Mouse (Mus musculus): ENCODE results near the gene Proser1. TPM values are rescaled to one million over a fixed set of nuclear protein-coding genes. Genes with fewer than 3 reads are reported as not detected.

Gene Proser1
- total RNA-seq, 2 experiments from 2014 or later = 19.1 to 23.7 TPM

DNA sequence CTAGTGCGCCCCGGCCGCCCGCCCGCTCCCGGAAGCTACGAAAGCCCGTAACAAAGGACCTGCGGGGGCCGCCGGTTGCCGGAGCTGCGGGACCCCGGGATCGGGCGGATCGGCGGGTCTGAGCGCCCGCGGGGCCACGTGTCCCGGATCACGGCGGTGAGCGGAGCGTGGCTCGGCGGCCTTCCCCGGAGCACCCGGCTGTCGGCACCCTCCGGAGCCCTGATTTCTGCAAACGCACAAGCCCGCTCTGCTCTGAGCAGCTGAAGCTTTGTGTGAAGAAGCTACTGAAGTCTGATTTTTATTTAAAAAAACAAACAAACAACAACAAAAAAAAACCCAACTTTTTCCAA is 274 bp downstream of the Proser1 start:
- DNase-seq (ENCODE audit: low spot score in 2 of 2) = no peak
- intact Hi-C loops (cut with DNase I) = no loop called here

DNA sequence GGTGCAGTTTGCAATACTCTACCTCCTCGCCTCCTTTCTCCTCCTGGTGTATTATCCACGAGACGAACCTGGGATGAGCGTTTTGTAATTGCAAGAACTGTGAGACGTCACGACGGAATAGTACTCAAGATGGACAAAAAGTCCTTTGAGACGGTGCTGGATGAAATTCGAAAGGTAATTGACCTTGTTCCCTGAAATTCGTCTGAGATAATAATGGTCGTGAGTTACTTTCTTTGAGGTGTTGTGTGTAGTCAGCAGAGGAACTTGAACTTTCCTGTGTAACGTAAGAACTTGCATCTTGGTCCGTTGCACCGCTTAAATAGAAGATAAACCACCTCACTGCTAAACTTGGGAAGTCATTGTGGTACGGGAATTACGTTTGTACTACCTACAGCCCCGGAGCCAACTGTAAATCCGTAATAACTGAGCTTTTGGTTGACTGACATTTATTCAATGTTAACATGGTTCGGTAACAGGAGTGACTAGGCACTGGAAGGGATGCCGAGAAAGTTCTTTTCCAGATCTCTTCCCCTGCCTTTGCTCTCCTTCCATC is 756 bp downstream of the Proser1 start:
- intact Hi-C loops (cut with DNase I) = no loop called here

DNA sequence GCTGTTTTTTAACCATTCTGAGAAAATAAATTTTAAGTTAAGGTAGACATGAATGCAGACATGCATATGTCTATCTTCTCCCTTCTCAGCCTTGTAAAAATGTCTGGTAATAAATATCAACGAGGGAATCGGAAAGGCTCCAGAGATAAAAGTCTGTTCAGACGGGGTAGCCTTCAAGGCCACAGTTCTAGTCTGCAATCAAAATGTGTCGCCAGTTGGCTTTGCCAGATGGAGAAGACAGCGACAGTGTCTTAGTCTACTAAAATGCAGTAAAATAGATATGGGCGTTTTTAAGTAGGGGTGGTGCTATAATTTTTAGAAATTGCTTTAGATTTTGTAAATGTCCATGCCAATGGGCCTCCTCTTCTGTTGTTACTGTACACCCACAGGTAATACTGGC is 1.9 kb downstream of the Proser1 start:
- intact Hi-C loops (cut with DNase I) = no loop called here
- no peak for DNase-seq (ENCODE audit: low spot score in 2 of 2)

More for the DNA sequence above, 756 bp downstream of the Proser1 start:
- no peak for DNase-seq (ENCODE audit: low spot score in 2 of 2)

DNA sequence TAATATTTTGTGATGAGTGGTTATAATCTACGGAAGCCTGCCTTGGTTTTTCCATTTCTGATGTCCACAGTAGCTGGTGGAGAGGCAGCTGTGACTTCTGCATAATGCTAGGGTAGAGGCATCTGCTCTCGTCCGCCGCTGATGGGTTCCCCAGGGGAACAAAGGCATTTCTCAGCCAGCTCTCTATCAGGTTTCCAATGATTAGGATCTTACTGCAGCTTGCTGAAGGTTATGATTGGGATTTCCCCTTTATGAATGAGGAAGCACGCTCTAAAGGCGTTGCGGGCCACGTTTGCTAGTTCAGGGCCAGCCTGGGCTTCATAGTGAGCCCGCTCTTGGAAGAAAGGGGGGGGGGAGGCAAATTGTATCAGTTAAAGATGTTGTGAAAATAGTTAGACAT is 3.0 kb downstream of the Proser1 start:
- DNase-seq (ENCODE audit: low spot score in 2 of 2) = no peak
- intact Hi-C loops (cut with DNase I) = no loop called here

DNA sequence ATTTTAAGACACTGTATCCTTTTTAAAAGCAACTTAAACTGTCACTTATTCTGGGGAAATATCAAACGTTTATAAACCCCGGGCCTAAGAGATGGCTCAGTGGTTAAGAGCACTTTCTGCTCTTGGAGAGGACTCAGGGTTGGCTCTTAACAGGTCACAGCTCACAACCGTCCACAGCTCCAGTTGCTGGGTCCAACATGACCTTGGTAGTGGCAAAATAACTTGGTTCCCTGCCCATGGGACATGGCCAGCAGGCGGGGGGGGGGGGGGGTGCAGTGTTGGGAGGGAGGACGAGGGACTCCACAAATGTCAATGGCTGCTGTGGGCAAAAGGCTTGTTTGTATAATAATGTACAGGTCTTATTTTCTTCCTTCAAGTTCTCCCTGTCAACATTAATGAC is 3.9 kb downstream of the Proser1 start:
- intact Hi-C loops (cut with DNase I) = no loop called here
- DNase-seq (ENCODE audit: low spot score in 2 of 2) = no peak

DNA sequence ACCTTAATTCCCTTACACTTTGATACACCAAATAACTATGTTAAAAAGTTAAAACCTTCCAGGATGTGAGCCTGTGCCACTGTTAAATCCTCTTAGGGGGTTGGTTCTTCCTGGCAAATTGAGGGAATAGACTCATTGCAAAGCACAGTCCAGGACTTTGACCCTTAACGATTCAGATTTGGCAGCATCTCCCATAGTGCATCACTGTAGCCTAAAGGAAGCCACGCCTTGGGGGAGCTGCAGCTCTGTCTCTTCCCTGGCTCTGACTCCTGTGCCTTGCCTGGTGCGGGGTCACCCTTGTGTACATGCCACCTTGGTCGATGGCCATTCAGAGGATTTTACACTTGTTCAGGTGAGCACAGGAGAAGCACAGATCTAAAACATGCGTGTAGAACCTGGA is 6.2 kb downstream of the Proser1 start:
- DNase-seq (ENCODE audit: low spot score in 2 of 2) = no peak
- intact Hi-C loops (cut with DNase I) = no loop called here

DNA sequence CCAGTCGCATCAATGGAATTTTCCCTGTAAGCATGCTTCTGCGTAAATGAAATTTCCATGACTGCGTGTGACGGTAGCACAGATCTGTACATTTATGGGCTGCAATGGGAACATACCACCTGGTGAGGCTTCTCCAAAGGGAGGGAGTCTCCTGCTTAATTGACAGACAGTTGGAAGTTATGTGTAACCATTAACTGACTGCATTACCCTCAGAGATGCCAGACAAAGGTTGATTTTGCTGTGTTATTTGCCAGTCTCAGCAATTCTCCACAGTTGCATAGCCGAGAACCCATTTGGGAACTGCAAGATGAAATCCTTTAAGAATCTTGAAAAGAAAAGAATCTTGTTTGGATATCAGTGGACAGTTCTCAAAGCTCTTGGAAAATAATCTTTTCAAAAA is 8.6 kb downstream of the Proser1 start:
- intact Hi-C loops (cut with DNase I) = no loop called here
- no peak for DNase-seq (ENCODE audit: low spot score in 2 of 2)

DNA sequence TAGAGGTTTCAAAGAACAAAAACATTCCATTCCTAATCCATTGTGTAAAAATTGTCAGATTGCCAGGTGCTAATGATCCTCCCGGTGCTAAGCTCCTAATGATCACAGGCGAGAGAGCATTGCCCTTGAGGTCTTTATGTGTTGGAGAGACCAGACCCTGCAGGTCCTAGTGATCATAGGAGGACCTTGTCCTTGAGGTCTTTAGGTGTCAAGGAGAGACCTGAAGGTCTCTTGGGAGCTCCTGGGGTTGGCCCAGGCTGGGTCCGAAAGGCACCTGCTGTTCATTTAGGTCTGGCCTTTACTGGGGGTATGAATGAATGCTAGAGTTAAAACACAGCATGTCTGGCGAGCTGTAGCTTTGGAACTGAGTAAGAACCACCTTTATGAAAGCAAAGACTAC is 10.7 kb downstream of the Proser1 start:
- no peak for DNase-seq (ENCODE audit: low spot score in 2 of 2)
- intact Hi-C loops (cut with DNase I) = no loop called here

DNA sequence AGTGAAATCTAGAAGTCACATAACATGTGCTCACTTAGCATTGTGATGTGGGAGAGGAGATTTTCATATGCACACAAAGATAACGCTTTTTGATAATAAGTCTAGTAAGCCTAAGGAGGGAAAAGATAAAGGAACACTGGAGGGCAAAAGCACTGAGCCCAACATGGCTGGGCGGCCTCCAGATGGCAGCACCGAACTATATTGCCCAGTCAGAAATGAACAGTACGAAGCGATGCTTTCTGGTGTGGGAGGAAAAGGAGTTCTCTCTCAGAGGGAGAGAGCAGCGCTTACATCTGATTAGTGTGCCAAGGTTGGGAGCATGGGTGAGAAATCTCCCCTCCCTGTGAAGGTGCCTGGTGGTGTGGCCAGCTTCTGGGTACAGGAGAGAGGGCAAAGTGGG is 12.4 kb downstream of the Proser1 start:
- peak; percentile 50 to 51 for DNase-seq (ENCODE audit: low spot score in 2 of 2)

DNA sequence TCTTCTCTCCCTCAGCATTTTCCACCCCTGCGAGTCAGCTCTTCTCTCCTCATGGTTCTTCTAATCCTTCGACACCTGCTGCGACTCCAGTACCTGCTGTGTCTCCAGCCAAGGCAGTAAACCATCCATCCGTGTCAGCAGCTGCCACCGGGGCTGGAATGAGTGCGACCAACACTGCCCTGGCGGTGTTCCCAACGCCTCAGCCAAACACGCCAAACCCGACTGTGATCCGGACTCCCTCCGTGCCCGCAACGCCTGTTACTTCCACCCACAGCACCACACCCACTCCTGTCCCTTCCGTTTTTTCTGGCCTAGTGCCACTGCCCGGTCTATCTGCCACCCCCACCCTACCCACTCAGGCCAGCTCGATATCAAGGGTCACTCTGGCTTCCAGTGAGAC is 14.0 kb downstream of the Proser1 start:
- DNase-seq (ENCODE audit: low spot score in 2 of 2) = no peak
- intact Hi-C loops (cut with DNase I) = no loop called here

More for the DNA sequence above, 12.4 kb downstream of the Proser1 start:
- intact Hi-C loops (cut with DNase I) = no loop called here

DNA sequence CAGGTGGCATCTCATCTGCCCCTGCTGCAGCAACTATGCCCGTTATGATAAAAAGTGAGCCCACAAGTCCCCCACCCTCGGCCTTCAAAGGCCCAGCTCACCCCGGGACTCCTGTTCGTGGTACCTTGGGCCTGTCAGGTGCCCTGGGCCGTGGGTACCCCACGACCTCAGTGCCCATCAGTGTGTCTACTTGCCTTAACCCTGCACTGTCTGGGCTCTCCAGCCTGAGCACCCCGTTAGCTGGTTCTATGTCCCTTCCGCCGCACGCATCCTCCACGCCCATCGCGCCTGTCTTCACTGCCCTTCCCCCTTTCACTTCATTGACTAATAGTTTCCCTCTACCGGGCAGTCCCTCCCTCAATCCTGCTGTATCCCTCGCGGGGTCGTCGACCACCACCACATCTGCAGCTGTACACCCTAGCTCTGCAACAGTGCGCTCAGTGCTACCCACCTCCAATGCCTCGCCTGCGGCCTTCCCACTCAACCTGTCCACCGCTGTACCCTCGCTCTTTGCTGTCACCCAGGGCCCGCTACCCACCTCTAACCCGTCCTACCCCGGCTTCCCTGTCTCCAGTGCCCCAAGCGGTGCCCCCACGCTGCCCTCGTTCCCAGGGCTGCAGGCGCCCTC is 15.1 kb downstream of the Proser1 start:
- no peak for DNase-seq (ENCODE audit: low spot score in 2 of 2)
- intact Hi-C loops (cut with DNase I) = no loop called here

DNA sequence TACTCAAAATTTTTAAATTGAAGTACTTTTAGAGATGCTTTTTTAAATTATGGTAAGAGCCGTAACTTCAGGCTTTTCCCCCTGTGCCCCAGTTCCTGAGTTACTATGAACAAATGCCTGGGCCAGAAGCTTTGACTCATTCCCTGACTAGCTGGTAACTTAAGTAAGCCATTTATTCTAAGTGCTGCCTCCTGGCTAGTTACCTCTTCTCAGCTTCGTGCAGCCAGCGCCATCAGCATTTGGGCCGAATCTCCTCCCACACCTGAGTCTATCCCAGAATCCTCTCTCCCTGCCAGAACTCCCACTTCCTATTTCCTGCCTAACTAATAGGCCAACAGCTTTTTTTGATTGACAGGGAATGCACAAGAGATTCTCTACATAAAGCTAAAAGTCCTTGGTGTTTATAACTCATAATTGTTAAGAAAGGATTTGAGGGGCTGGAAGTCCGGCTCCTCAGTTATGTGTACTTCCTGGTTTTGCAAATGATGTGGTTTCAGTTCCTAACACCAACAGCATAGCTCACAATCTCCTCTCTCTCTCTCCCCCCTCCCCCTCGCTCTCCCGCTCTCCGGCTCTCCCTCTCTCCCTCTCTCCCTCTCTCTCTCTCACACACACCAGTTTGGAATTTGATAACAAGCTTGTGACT is 20.1 kb downstream of the Proser1 start:
- intact Hi-C loops (cut with DNase I) = no loop called here
- peak in 1 of 2 experiments; percentile 11 for DNase-seq (ENCODE audit: low spot score in 2 of 2)

DNA sequence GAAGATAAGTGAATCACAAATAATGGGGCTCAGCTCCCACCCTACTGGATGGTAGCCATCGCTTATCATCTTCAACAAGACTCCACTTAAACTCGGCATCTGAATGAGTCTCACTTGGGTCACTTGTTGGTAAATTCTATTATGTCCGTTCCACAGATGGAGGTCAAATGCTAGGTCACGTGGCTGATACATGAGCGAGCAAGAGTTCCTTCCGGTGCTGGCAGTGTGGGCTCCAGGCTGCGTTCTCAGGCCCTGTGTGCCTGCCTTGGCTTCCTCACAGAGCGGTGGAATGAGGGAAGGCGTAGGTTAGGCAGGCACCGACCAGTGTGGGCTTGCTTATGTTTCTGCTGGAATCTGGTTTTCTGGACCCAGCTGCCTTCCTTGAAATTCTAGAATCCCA is 23.1 kb downstream of the Proser1 start:
- DNase-seq (ENCODE audit: low spot score in 2 of 2) = no peak
- intact Hi-C loops (cut with DNase I) = no loop called here

DNA sequence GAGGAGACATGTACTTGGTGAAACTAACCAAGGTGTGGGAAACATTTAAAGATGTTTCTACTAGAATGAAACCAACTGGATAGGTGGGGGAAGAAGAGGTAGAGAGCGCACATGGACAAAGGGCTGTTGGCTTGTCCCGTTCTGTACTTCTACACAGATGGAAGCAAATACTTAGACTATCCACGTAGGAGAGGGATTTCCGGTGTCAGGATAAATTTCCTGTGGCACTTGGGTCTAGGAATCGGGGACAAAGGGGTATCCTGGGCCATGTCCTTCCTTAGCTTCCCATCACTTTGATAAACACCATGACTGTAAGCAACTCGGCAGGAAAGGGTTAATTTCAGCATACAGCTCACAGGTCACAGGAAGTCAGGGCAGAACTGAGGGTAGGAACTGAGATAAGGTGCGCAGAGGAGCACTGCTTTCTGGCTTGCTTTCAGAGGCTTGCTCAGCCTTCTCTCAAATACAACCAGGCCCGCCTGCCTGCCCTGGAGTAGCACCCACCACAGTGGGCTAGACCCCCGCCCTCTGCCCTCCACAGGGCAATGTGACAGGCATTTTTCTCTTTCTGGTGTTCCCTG is 23.6 kb downstream of the Proser1 start:
- intact Hi-C loops (cut with DNase I) = no loop called here
- no peak for DNase-seq (ENCODE audit: low spot score in 2 of 2)

DNA sequence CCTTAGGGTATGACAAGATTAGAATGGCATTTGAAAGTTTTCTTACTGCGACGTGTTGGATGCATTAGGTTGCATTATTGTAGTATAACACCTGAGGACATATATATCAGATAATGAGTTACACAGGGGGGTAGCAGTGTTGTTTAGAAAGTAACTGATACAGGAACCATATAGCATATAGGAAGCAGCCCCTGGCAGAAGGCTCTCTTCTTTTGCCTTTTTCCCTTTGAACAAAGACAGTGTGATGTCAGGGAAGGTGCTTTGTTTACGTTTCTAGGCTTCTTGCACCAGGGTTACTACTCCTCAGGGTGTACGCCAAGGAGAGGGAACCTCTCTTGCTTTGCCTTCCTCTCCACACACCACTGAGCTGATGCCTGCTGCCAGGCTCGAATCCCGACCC is 24.9 kb downstream of the Proser1 start, which contains the start of gene Stoml3:
TSS of gene Stoml3 (plus strand) at position 301 of the 400 bp plus-strand sequence.
- DNase-seq (ENCODE audit: low spot score in 2 of 2) = no peak

DNA sequence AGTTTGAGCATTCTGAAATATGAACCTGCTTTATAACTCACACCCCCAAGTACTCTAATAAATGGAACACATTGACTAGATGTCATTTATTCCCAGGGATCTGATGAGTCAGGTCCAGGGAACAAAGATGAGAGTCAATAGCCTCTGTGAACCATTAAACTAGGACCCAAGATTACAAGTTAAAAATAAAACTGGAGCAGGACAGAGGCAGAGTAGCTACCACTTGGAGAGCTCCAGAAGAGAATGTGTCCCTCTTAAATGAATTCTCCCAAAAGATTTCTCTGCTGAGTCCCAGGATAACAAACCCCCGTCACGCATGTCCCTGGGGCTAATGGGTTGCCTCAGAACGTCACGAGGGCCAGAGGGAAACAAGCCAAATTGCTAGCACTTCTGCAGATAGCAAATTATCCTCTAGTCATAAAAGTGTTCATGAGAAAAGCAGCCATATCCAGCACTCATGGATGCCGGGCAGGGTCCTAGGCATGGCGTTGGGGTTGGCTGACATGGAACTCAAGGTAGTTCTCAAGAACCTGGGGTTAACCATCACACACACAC is 35.0 kb downstream of the Proser1 start:
- intact Hi-C loops (cut with DNase I) = no loop called here
- no peak for DNase-seq (ENCODE audit: low spot score in 2 of 2)

More for the DNA sequence above, 24.9 kb downstream of the Proser1 start, which contains the start of gene Stoml3:
- intact Hi-C loops (cut with DNase I) = no loop called here

DNA sequence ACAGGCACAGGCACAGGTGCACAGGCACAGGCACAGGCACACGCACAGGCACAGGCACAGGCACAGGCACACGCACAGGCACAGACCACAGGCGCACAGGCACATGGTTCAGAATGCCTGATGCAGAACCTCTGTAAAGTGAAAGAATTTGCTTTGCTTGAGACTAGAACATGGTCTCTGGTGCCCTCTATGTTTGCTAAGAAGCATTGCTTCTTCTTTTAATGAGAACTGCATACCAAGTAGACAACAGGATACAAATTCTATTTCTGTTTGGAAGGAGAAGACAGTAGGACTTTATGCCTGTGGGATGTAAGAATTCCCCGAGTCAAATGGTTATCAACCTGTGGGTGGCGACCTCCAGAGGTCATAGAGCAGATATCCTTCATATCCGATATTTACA is 39.0 kb downstream of the Proser1 start:
- intact Hi-C loops (cut with DNase I) = loop anchor here (5.0 kb wide), 1 partner anchor 1260 kb away; no protein-coding TSS in a partner anchor

DNA sequence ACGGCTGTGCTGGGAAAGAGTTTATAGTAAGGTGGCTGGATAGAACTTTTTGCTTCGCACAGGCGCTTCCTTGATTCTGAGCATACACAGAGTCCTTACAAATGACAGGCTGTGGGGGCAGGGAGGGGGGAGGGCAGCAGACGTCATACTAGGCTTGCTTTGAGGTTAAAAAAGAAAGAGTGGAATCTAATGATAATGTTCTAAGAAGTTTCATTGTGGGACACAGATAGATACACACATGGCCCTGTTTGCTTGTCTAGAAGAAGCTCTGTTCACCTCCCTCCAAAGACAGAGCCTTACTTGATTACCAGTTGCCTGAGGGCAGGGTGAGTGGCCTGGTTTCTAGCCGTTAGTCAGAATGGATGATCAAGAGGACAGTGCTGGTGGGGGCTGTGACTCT is 49.6 kb downstream of the Proser1 start:
- DNase-seq (ENCODE audit: low spot score in 2 of 2) = no peak
- intact Hi-C loops (cut with DNase I) = no loop called here

More for the DNA sequence above, 39.0 kb downstream of the Proser1 start:
- no peak for DNase-seq (ENCODE audit: low spot score in 2 of 2)

DNA sequence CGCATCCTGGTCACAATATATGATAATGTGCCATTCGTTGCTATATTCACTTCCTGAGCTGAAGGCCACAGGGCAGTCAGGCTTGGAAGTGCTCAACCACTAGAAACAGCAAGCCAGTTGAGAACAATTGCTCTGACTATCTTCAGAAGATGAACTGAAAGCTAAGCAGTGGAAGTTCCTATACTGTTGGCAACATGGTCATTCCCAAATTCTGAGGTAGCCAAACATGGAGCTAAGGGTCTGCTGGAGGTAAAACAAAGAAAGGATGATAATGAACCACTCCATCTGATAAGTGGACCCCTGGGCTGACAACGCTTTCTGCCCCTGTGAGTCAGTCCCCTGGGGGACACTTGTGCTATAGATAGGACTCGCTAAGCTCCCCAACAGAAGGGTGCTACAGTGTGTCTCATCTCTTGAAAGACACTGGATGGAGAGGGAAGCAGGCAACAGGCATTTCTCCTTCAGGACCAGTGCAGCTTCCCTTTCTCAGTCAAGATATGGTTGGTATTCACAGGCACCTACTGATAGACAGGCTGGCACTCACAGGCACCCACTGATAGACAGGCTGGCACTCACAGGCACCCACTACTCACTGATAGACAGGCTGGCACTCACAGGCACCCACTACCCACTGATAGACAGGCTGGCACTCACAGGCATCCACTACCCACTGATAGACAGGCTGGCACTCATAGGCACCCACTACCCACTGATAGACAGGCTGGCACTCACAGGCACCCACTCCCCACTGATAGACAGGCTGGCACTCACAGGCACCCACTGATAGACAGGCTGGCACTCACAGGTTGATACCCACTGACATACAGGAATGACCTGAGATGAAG is 51.0 kb downstream of the Proser1 start:
- intact Hi-C loops (cut with DNase I) = no loop called here
- no peak for DNase-seq (ENCODE audit: low spot score in 2 of 2)

DNA sequence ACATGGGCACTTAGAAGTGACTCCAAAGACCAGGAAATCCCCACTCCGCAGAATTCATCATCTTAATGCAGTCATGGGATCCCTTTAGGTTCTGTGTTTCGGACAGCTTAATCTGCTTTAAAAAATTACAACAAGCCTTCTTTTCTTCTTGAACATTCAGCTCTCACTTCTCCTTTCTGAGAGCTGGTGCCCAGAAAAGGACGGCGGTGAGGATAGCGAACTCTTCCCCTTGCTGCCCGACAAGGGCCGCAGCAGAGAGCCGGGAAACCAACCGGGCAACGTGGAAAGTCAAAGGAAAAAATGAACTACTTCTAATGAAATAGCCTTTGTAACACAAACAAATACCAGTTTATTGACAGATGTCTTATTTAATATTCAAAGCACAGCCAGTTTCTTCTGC is 59.3 kb downstream of the Proser1 start:
- peak in 1 of 2 experiments; percentile 5 for DNase-seq (ENCODE audit: low spot score in 2 of 2)
- intact Hi-C loops (cut with DNase I) = loop anchor here (10.0 kb wide), 2 partner anchors 792 to 1162 kb away; no protein-coding TSS in a partner anchor
